Mouse (Mus musculus): ENCODE results near the gene Tmem121. TPM values are rescaled to one million over a fixed set of nuclear protein-coding genes. Genes with fewer than 3 reads are reported as not detected.
"Not testable (repeated sequence)": the region's sequence is repeated elsewhere in the genome, so short reads cannot be mapped to it uniquely, and the experiment has no call there.

Tmem121 gene
- polyA plus RNA-seq, 1 experiment from 2014 or later: 7.2 TPM

GRCm38 (mm10) chr12:113187011-113187375 lies 1.3 kb downstream of the Tmem121 start:
- no peak overlapping the region for H3K27ac ChIP-seq (ENCODE audit: low read length)
- H3K9ac ChIP-seq (replicated peaks; ENCODE audit: low read depth, low read length): no peak overlapping the region
- peak overlapping the region; percentile 26; the same call in 1 of the 2 replicates for H3K4me3 ChIP-seq (ENCODE audit: low read depth, low read length)
- peak overlapping the region; percentile 84 for H3K4me2 ChIP-seq (replicated peaks; ENCODE audit: low read depth, low read length)
- H3K9me3 ChIP-seq (ENCODE audit: control insufficient read depth, low read depth, low read length): no peaks in the 10 kb centered on the region
- 59% methylated on average over 4 of the region's 4 CpGs for WGBS
- H3K4me1 ChIP-seq (ENCODE audit: control insufficient read depth, insufficient read depth, low read length): peaks cover 13% of the 10 kb centered on the region; the same call in 1 of the 2 replicates
- ATAC-seq (ENCODE audit: insufficient number of reproducible peaks, insufficient read depth, low FRiP score, low read depth): no peak
- no peaks in the 10 kb centered on the region; the same call in 1 of the 2 replicates for H3K36me3 ChIP-seq (ENCODE audit: control insufficient read depth, insufficient read depth, low read length)
- H3K27me3 ChIP-seq (ENCODE audit: control insufficient read depth, insufficient read depth, low read length): peaks cover 5% of the 10 kb centered on the region; the same call in 1 of the 2 replicates

DNA sequence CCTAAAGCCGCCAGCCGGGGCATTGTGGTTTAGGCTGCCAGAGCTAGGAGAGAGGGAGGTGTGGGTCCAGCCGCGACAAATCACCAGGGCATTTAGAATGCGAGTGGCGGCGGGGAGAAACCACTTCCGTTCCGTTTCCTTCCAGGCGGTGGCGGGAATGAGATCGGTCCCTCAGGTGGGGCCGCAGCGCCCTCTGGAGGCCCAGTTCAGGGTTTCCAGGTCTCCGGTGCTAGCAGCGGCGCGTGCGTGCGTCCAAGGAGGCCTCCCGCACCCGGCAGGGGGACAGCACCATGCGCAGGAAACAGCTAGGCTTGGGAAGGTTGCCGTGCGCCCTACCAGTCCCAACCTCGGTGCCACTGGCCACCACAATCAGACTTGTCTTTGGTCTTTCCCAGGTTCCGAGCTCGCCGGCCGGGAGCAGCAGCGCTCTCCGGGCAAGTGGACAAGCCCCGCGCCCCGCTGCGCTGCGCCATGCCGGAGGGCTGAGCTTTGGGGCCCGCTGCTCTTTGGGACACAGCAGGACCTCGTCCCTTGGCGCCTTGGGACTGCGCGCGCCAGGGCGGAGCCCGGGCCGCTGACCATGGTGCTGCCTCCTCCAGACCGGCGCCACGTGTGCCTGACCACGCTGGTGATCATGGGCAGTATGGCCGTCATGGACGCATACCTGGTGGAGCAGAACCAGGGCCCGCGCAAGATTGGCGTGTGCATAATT lies 2.0 kb downstream of the Tmem121 start:
- Histone ChIP-seq H3K27me3 (ENCODE audit: control insufficient read depth, insufficient read depth, low read length) (peaks cover 5% of the 10 kb centered on the region; the same call in 1 of the 2 replicates), H3K9ac (replicated peaks; ENCODE audit: low read depth, low read length) (no peak overlapping the region), H3K4me2 (replicated peaks; ENCODE audit: low read depth, low read length) (peak overlapping the region; percentile 84), H3K36me3 (ENCODE audit: control insufficient read depth, insufficient read depth, low read length) (no peaks in the 10 kb centered on the region; the same call in 1 of the 2 replicates), H3K9me3 (ENCODE audit: control insufficient read depth, low read depth, low read length) (no peaks in the 10 kb centered on the region), H3K4me3 (ENCODE audit: low read depth, low read length) (peak overlapping the region; percentile 26), H3K4me1 (ENCODE audit: control insufficient read depth, insufficient read depth, low read length) (peaks cover 13% of the 10 kb centered on the region; the same call in 1 of the 2 replicates), H3K27ac (ENCODE audit: low read length) (no peak overlapping the region)
- 4% methylated on average over 55 of the region's 56 CpGs for WGBS
- peak; percentile 57 for ATAC-seq (ENCODE audit: insufficient number of reproducible peaks, insufficient read depth, low FRiP score, low read depth)

GRCm38 (mm10) chr12:113188349-113189055 lies 2.8 kb downstream of the Tmem121 start:
- H3K27me3 ChIP-seq (ENCODE audit: control insufficient read depth, insufficient read depth, low read length): peaks cover 5% of the 10 kb centered on the region; the same call in 1 of the 2 replicates
- peak overlapping the region; percentile 84 for H3K4me2 ChIP-seq (replicated peaks; ENCODE audit: low read depth, low read length)
- H3K9ac ChIP-seq (replicated peaks; ENCODE audit: low read depth, low read length): no peak overlapping the region
- no peak overlapping the region for H3K4me3 ChIP-seq (ENCODE audit: low read depth, low read length)
- H3K36me3 ChIP-seq (ENCODE audit: control insufficient read depth, insufficient read depth, low read length): no peaks in the 10 kb centered on the region; the same call in 1 of the 2 replicates
- ATAC-seq (ENCODE audit: insufficient number of reproducible peaks, insufficient read depth, low FRiP score, low read depth): no peak
- 85% methylated on average over 51 of the region's 51 CpGs for WGBS
- H3K27ac ChIP-seq (ENCODE audit: low read length): no peak overlapping the region
- peaks cover 13% of the 10 kb centered on the region; the same call in 1 of the 2 replicates for H3K4me1 ChIP-seq (ENCODE audit: control insufficient read depth, insufficient read depth, low read length)
- H3K9me3 ChIP-seq (ENCODE audit: control insufficient read depth, low read depth, low read length): no peaks in the 10 kb centered on the region

DNA sequence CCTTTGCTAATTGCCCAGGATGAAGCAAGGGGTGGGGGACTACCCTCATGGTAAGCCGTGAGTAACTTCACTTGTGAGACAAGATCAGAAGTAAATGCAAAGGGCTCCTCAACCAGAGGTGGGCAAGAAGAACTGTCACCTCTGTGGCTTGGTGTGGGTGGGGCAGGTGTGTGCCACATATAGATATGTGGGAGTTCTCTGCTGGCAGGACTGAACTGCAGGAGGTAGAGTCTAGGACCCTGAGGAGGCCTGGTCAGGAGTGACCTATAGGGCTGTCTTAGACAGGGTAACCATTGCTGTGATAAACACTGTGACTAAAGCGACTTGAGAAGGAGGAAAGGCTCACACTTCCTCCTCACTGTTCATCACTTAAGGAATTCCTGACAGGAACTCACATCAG lies 7.7 kb downstream of the Tmem121 start:
- WGBS: 50% methylated on average over 2 of the region's 2 CpGs
- no peaks in the 10 kb centered on the region for H3K27me3 ChIP-seq (ENCODE audit: control insufficient read depth, insufficient read depth, low read length)
- no peak overlapping the region for H3K4me3 ChIP-seq (ENCODE audit: low read depth, low read length)
- H3K27ac ChIP-seq (ENCODE audit: low read length): no peak overlapping the region
- no peaks in the 10 kb centered on the region; the same call in 1 of the 2 replicates for H3K36me3 ChIP-seq (ENCODE audit: control insufficient read depth, insufficient read depth, low read length)
- no peak overlapping the region for H3K4me2 ChIP-seq (replicated peaks; ENCODE audit: low read depth, low read length)
- ATAC-seq (ENCODE audit: insufficient number of reproducible peaks, insufficient read depth, low FRiP score, low read depth): no peak
- no peaks in the 10 kb centered on the region for H3K4me1 ChIP-seq (ENCODE audit: control insufficient read depth, insufficient read depth, low read length)
- H3K9ac ChIP-seq (replicated peaks; ENCODE audit: low read depth, low read length): no peak overlapping the region
- H3K9me3 ChIP-seq (ENCODE audit: control insufficient read depth, low read depth, low read length): no peaks in the 10 kb centered on the region

DNA sequence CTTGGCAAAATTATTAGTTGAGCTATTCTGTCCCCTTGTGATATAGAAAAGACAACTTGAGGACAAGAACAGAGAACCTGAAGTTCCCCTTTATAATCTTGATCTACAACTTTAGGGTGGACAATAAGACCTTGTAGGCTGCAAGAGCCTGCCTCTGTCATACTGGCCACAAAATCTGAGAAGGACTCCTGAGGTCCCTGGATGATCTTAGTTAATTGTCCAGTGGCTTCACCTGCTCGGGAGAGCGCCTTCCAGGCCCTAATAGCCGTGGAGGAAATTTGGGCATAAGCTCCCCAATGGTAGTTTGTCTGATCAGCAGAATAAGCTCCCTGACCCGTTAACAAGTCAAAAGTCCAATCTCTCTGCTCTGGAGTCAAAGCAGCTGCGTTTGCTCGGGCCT lies 13.4 kb downstream of the Tmem121 start:
- H3K27ac ChIP-seq (ENCODE audit: low read length); H3K4me3 ChIP-seq (ENCODE audit: low read depth, low read length); H3K4me1 ChIP-seq (ENCODE audit: control insufficient read depth, insufficient read depth, low read length); H3K36me3 ChIP-seq (ENCODE audit: control insufficient read depth, insufficient read depth, low read length); H3K9ac ChIP-seq (replicated peaks; ENCODE audit: low read depth, low read length); H3K9me3 ChIP-seq (ENCODE audit: control insufficient read depth, low read depth, low read length); H3K27me3 ChIP-seq (ENCODE audit: control insufficient read depth, insufficient read depth, low read length); H3K4me2 ChIP-seq (replicated peaks; ENCODE audit: low read depth, low read length); ATAC-seq (ENCODE audit: insufficient number of reproducible peaks, insufficient read depth, low FRiP score, low read depth): not testable (repeated sequence)
- 84% methylated on average over 3 of the region's 6 CpGs for WGBS

GRCm38 (mm10) chr12:113201301-113201700 lies 15.6 kb downstream of the Tmem121 start:
- no peak overlapping the region for H3K9ac ChIP-seq (replicated peaks; ENCODE audit: low read depth, low read length)
- no peaks in the 10 kb centered on the region for H3K4me1 ChIP-seq (ENCODE audit: control insufficient read depth, insufficient read depth, low read length)
- ATAC-seq (ENCODE audit: insufficient number of reproducible peaks, insufficient read depth, low FRiP score, low read depth): no peak
- no peaks in the 10 kb centered on the region for H3K27me3 ChIP-seq (ENCODE audit: control insufficient read depth, insufficient read depth, low read length)
- 87% methylated on average over 4 of the region's 4 CpGs for WGBS
- no peak overlapping the region for H3K27ac ChIP-seq (ENCODE audit: low read length)
- 0 out of 2 replicates have a peak, but pooled peaks cover 3% of the 10 kb centered on the region for H3K9me3 ChIP-seq (ENCODE audit: control insufficient read depth, low read depth, low read length)
- H3K4me3 ChIP-seq (ENCODE audit: low read depth, low read length): no peak overlapping the region
- no peaks in the 10 kb centered on the region for H3K36me3 ChIP-seq (ENCODE audit: control insufficient read depth, insufficient read depth, low read length)
- no peak overlapping the region for H3K4me2 ChIP-seq (replicated peaks; ENCODE audit: low read depth, low read length)

GRCm38 (mm10) chr12:113202008-113202407 lies 16.3 kb downstream of the Tmem121 start:
- Histone ChIP-seq H3K27me3 (ENCODE audit: control insufficient read depth, insufficient read depth, low read length) (no peaks in the 10 kb centered on the region), H3K4me2 (replicated peaks; ENCODE audit: low read depth, low read length) (no peak overlapping the region), H3K4me1 (ENCODE audit: control insufficient read depth, insufficient read depth, low read length) (no peaks in the 10 kb centered on the region), H3K27ac (ENCODE audit: low read length) (no peak overlapping the region), H3K4me3 (ENCODE audit: low read depth, low read length) (no peak overlapping the region), H3K9ac (replicated peaks; ENCODE audit: low read depth, low read length) (no peak overlapping the region), H3K36me3 (ENCODE audit: control insufficient read depth, insufficient read depth, low read length) (no peaks in the 10 kb centered on the region), H3K9me3 (ENCODE audit: control insufficient read depth, low read depth, low read length) (0 out of 2 replicates have a peak, but pooled peaks cover 3% of the 10 kb centered on the region)
- no peak for ATAC-seq (ENCODE audit: insufficient number of reproducible peaks, insufficient read depth, low FRiP score, low read depth)

- Histone ChIP-seq H3K36me3 (ENCODE audit: control insufficient read depth, insufficient read depth, low read length) (no peaks in the 10 kb centered on the region), H3K9ac (replicated peaks; ENCODE audit: low read depth, low read length) (no peak overlapping the region), H3K27me3 (ENCODE audit: control insufficient read depth, insufficient read depth, low read length) (no peaks in the 10 kb centered on the region), H3K27ac (ENCODE audit: low read length) (no peak overlapping the region), H3K4me1 (ENCODE audit: control insufficient read depth, insufficient read depth, low read length) (no peaks in the 10 kb centered on the region), H3K9me3 (ENCODE audit: control insufficient read depth, low read depth, low read length) (0 out of 2 replicates have a peak, but pooled peaks cover 3% of the 10 kb centered on the region), H3K4me3 (ENCODE audit: low read depth, low read length) (no peak overlapping the region), H3K4me2 (replicated peaks; ENCODE audit: low read depth, low read length) (no peak overlapping the region)
- WGBS: 80% methylated on average over 7 of the region's 7 CpGs
- no peak for ATAC-seq (ENCODE audit: insufficient number of reproducible peaks, insufficient read depth, low FRiP score, low read depth)
These were observed 17.8 kb downstream of the Tmem121 start for GRCm38 (mm10) chr12:113203522-113203921.

All from stomach, embryonic 14.5 days (tissue).